In genomic region chr7:118251392-118252170, GRCm38 (mm10) we compare ENCODE assay signal across 9 mouse cellular contexts. TPM values are rescaled to one million over a fixed set of nuclear protein-coding genes. Genes with fewer than 3 reads are reported as not detected.
DNase-seq lines count a peak whose midpoint lies in the region; ATAC-seq lines count a peak whose summit lies in the region.
"Had no signal": no experiment of that assay in that cellular context is flagged by ENCODE, and none has a peak within 500 bp of the region (broad histone marks: within the 10 kb centered on the region; RNA-seq: fewer than 3 reads in every experiment).

No protein-coding gene starts in this region.

- H3K36me3 ChIP-seq in kidney, embryonic 15.5 days: no peaks in the 10 kb centered on the region
- no peaks in the 10 kb centered on the region for H3K36me3 ChIP-seq in heart, embryonic 16.5 days (ENCODE audit: control insufficient read depth, insufficient read depth)
- no peaks in the 10 kb centered on the region for H3K36me3 ChIP-seq in neural tube, embryonic 15.5 days
- H3K36me3 ChIP-seq: forebrain, embryonic 15.5 days had no signal

- 89% methylated on average over 2 of the region's 2 CpGs for WGBS in kidney, embryonic 15.5 days
- WGBS in heart, embryonic 16.5 days: 97% methylated on average over 2 of the region's 2 CpGs
- WGBS in neural tube, embryonic 15.5 days: 97% methylated on average over 2 of the region's 2 CpGs

- DNase-seq in kidney, adult 9 months: peak; percentile 32
- DNase-seq in Muller cell, postnatal 12 days (ENCODE audit: inconsistent ontology term): peak; percentile 92
- DNase-seq in adrenal gland, postnatal 14 days: peak; percentile 45
- no peak for DNase-seq in ovary, postnatal 14 days (ENCODE audit: low spot score)
- DNase-seq in frontal cortex, adult 2 months (ENCODE audit: extremely low spot score in 1 of 2, low spot score in 1 of 2): no peak

- no peaks in the 10 kb centered on the region for H3K27me3 ChIP-seq in kidney, embryonic 15.5 days
- H3K27me3 ChIP-seq in heart, embryonic 16.5 days (ENCODE audit: control insufficient read depth, insufficient read depth, low read length): no peaks in the 10 kb centered on the region
- H3K27me3 ChIP-seq in neural tube, embryonic 15.5 days (replicated peaks): no peaks in the 10 kb centered on the region
- H3K27me3 ChIP-seq: forebrain, embryonic 15.5 days had no signal

- H3K9me3 ChIP-seq in kidney, embryonic 15.5 days (replicated peaks): no peaks in the 10 kb centered on the region
- H3K9me3 ChIP-seq in heart, embryonic 16.5 days (replicated peaks; ENCODE audit: control insufficient read depth, low read length): no peaks in the 10 kb centered on the region
- H3K9me3 ChIP-seq in neural tube, embryonic 15.5 days (replicated peaks): no peaks in the 10 kb centered on the region
- H3K9me3 ChIP-seq: forebrain, embryonic 15.5 days had no signal

- no peak overlapping the region for H3K9ac ChIP-seq in kidney, embryonic 15.5 days
- peak overlapping the region; percentile 45; the same call in 1 of the 2 replicates for H3K9ac ChIP-seq in heart, embryonic 16.5 days (ENCODE audit: low read length)
- no peak overlapping the region for H3K9ac ChIP-seq in neural tube, embryonic 15.5 days (replicated peaks)
- H3K9ac ChIP-seq: forebrain, embryonic 15.5 days had no signal

- no peak overlapping the region for H3K4me3 ChIP-seq in kidney, embryonic 15.5 days (replicated peaks)
- H3K4me3 ChIP-seq in heart, embryonic 16.5 days (ENCODE audit: low read length): no peak overlapping the region
- no peak overlapping the region for H3K4me3 ChIP-seq in neural tube, embryonic 15.5 days (replicated peaks)
- H3K4me3 ChIP-seq: forebrain, embryonic 15.5 days had no signal

- H3K27ac ChIP-seq in kidney, embryonic 15.5 days: no peak overlapping the region
- H3K27ac ChIP-seq in heart, embryonic 16.5 days (ENCODE audit: low read length): peak overlapping the region; percentile 98
- no peak overlapping the region for H3K27ac ChIP-seq in neural tube, embryonic 15.5 days (replicated peaks)
- H3K27ac ChIP-seq: forebrain, embryonic 15.5 days had no signal

- H3K4me1 ChIP-seq in kidney, embryonic 15.5 days: peaks cover 3% of the 10 kb centered on the region
- peaks cover 32% of the 10 kb centered on the region for H3K4me1 ChIP-seq in heart, embryonic 16.5 days (ENCODE audit: control insufficient read depth, insufficient read depth, low read length)
- H3K4me1 ChIP-seq in neural tube, embryonic 15.5 days: peaks cover 12% of the 10 kb centered on the region

- no peak for ATAC-seq in kidney, embryonic 15.5 days (replicated peaks; ENCODE audit: low FRiP score)
- ATAC-seq in heart, embryonic 16.5 days (replicated peaks; ENCODE audit: extremely low read depth, insufficient read depth, low FRiP score): no peak
- no peak for ATAC-seq in neural tube, embryonic 15.5 days (ENCODE audit: low FRiP score)
- ATAC-seq: forebrain, embryonic 15.5 days had no signal

- H3K4me2 ChIP-seq in kidney, embryonic 15.5 days: no peak overlapping the region
- no peak overlapping the region; the same call in 1 of the 2 replicates for H3K4me2 ChIP-seq in heart, embryonic 16.5 days (ENCODE audit: low read depth, low read length)
- no peak overlapping the region for H3K4me2 ChIP-seq in neural tube, embryonic 15.5 days
- H3K4me2 ChIP-seq: forebrain, embryonic 15.5 days had no signal

RNA-seq across cellular contexts. Expression of gene Smg1, which starts 8.1 kb away (rescaled TPM):
- 17.3 and 19.0 TPM in 2 replicates for polyA plus RNA-seq in kidney, embryonic 15.5 days (2015; fragmentation: Nextera tagmentation; extraction: Ambion mirVana)
- total RNA-seq in adrenal gland, postnatal 14 days (2021): 43.5 and 52.2 TPM in 2 replicates
- 13.9 and 14.9 TPM in 2 replicates for polyA plus RNA-seq in heart, embryonic 16.5 days (2015; fragmentation: Nextera tagmentation; extraction: Ambion mirVana)
- polyA plus RNA-seq in frontal cortex, adult 2 months (2012; rRNA removed): 47.3 and 68.9 TPM in 2 replicates
- polyA plus RNA-seq in neural tube, embryonic 15.5 days (2015; fragmentation: Nextera tagmentation; extraction: Ambion mirVana): 18.1 and 19.4 TPM in 2 replicates

Comparison
In these comparisons a context has a peak if more than half of its experiments do, and no peak if none do; other contexts are left out.
1. DNase-seq: peak in kidney, adult 9 months (single experiment), Muller cell, postnatal 12 days (single experiment) and adrenal gland, postnatal 14 days (single experiment); none in ovary, postnatal 14 days (single experiment) and frontal cortex, adult 2 months (0 of 2).